Mouse (Mus musculus): ENCODE results near the gene R3hdm4. TPM values are rescaled to one million over a fixed set of nuclear protein-coding genes. Genes with fewer than 3 reads are reported as not detected.

R3hdm4 gene
- total and polyA plus RNA-seq, 3 experiments = 87.8 to 231 (median 93.5) TPM

- DNase-seq = no peak
These were observed 4.9 kb upstream of the R3hdm4 start for GRCm38 (mm10) chr10:79925785-79926490.

GRCm38 (mm10) chr10:79924998-79925784 is 4.2 kb upstream of the R3hdm4 start:
- DNase-seq = peak; percentile 92

- no peak for DNase-seq
These were observed 564 bp upstream of the R3hdm4 start for GRCm38 (mm10) chr10:79921572-79921971.

- DNase-seq = no peak
These were observed 735 bp downstream of the R3hdm4 start for GRCm38 (mm10) chr10:79920056-79920890.

GRCm38 (mm10) chr10:79919251-79919849 is 1.7 kb downstream of the R3hdm4 start:
- DNase-seq = no peak

- DNase-seq = no peak
These were observed 2.6 kb downstream of the R3hdm4 start for GRCm38 (mm10) chr10:79918231-79919078.

- DNase-seq = no peak
These were observed 3.4 kb downstream of the R3hdm4 start for GRCm38 (mm10) chr10:79917532-79918100.

GRCm38 (mm10) chr10:79916808-79917531 is 4.0 kb downstream of the R3hdm4 start, which contains the start of gene Kiss1r:
TSS of gene Kiss1r (plus strand) at chr10:79916971.
- DNase-seq = peak; percentile 93

- DNase-seq = no peak
These were observed 4.9 kb downstream of the R3hdm4 start for GRCm38 (mm10) chr10:79916081-79916480.

- no peak for DNase-seq
These were observed 5.9 kb downstream of the R3hdm4 start for GRCm38 (mm10) chr10:79914948-79915596.

GRCm38 (mm10) chr10:79914131-79914947 is 6.7 kb downstream of the R3hdm4 start:
- no peak for DNase-seq

- DNase-seq = no peak
These were observed 8.6 kb downstream of the R3hdm4 start for GRCm38 (mm10) chr10:79912412-79912811.

- no peak for DNase-seq
These were observed 10.5 kb downstream of the R3hdm4 start, which contains the start of gene Gm26602 for GRCm38 (mm10) chr10:79910556-79910955. TSS of gene Gm26602 (plus strand) at chr10:79910856.

GRCm38 (mm10) chr10:79909092-79909922 is 11.7 kb downstream of the R3hdm4 start:
- peak; percentile 59 for DNase-seq

GRCm38 (mm10) chr10:79908167-79909091 is 12.6 kb downstream of the R3hdm4 start, which contains the start of gene Med16:
TSS of gene Med16 (minus strand) at chr10:79908923.
- DNase-seq = peak; percentile 97

- no peak for DNase-seq
These were observed 13.6 kb downstream of the R3hdm4 start for GRCm38 (mm10) chr10:79907415-79907814.
